ENCODE assay signal across 17 mouse cellular contexts in the genomic region with DNA sequence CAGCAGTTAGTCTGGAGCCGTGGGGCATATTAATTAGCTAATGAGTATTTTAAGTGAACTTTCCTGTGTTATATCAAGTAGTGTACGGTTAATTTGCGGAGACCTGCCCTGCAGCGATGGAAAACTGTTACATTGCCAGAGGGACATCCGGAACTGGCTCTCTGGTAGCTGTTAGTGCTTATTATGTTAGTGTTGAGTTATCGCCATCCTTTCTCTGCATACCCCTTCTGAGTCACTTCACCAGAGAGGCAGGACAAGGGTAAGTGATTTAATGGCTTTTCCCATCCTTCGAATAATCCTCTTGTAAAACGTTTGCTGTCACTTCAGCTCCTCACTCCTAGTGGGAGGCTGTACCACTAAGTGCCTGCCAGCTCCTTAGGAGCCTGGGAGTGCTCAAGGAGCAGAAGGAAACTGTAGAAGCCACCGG. TPM values are rescaled to one million over a fixed set of nuclear protein-coding genes. Genes with fewer than 3 reads are reported as not detected.
DNase-seq lines count a peak whose midpoint lies in the region; ATAC-seq lines count a peak whose summit lies in the region.
"Had no signal": no experiment of that assay in that cellular context is flagged by ENCODE, and none has a peak within 500 bp of the region (broad histone marks: within the 10 kb centered on the region; RNA-seq: fewer than 3 reads in every experiment).

No protein-coding gene starts in this region.

- H3K27me3 ChIP-seq in midbrain, embryonic 13.5 days = no peaks in the 10 kb centered on the region
- H3K27me3 ChIP-seq in midbrain, embryonic 16.5 days (ENCODE audit: control insufficient read depth, insufficient read depth, low read depth, low read length) = no peaks in the 10 kb centered on the region
- H3K27me3 ChIP-seq in hindbrain, embryonic 10.5 days (ENCODE audit: insufficient read depth, poor library complexity, severe bottlenecking) = no peaks in the 10 kb centered on the region
- no peaks in the 10 kb centered on the region for H3K27me3 ChIP-seq in neural tube, embryonic 14.5 days (ENCODE audit: control insufficient read depth, insufficient read depth, low read length)
- H3K27me3 ChIP-seq: embryonic facial prominence, embryonic 13.5 days; lung, embryonic 15.5 days; midbrain, embryonic 12.5 days; stomach, embryonic 15.5 days had no signal

- ATAC-seq in midbrain, embryonic 13.5 days = peak; percentile 55; the same call in 1 of the 2 replicates
- no peak for ATAC-seq in midbrain, embryonic 16.5 days
- ATAC-seq in neural tube, embryonic 14.5 days (ENCODE audit: low read depth) = peak; percentile 56; the same call in 1 of the 2 replicates

- H3K9ac ChIP-seq in midbrain, embryonic 13.5 days (replicated peaks) = no peak overlapping the region
- no peak overlapping the region for H3K9ac ChIP-seq in midbrain, embryonic 16.5 days (ENCODE audit: low read depth, low read length)
- no peak overlapping the region for H3K9ac ChIP-seq in neural tube, embryonic 14.5 days (replicated peaks; ENCODE audit: low read depth, low read length)
- H3K9ac ChIP-seq: embryonic facial prominence, embryonic 13.5 days; lung, embryonic 15.5 days; midbrain, embryonic 12.5 days; stomach, embryonic 15.5 days had no signal

- WGBS in midbrain, embryonic 13.5 days = 53% methylated on average over 9 of the region's 9 CpGs
- WGBS in midbrain, embryonic 16.5 days = 48% methylated on average over 9 of the region's 9 CpGs
- 68% methylated on average over 9 of the region's 9 CpGs for WGBS in hindbrain, embryonic 10.5 days
- 23% methylated on average over 9 of the region's 9 CpGs for WGBS in neural tube, embryonic 14.5 days

- no peak overlapping the region for H3K27ac ChIP-seq in midbrain, embryonic 13.5 days
- H3K27ac ChIP-seq in midbrain, embryonic 16.5 days (ENCODE audit: low read length) = no peak overlapping the region
- peak overlapping the region; percentile 12; the same call in 1 of the 2 replicates for H3K27ac ChIP-seq in hindbrain, embryonic 10.5 days
- peak overlapping the region; percentile 44 for H3K27ac ChIP-seq in neural tube, embryonic 14.5 days (ENCODE audit: low read depth, low read length)
- H3K27ac ChIP-seq: embryonic facial prominence, embryonic 13.5 days; lung, embryonic 15.5 days; midbrain, embryonic 12.5 days; stomach, embryonic 15.5 days had no signal

- H3K36me3 ChIP-seq in midbrain, embryonic 13.5 days = no peaks in the 10 kb centered on the region
- H3K36me3 ChIP-seq in midbrain, embryonic 16.5 days (ENCODE audit: control insufficient read depth, insufficient read depth, low read length) = no peaks in the 10 kb centered on the region
- H3K36me3 ChIP-seq in hindbrain, embryonic 10.5 days = no peaks in the 10 kb centered on the region
- no peaks in the 10 kb centered on the region for H3K36me3 ChIP-seq in neural tube, embryonic 14.5 days (ENCODE audit: control insufficient read depth, insufficient read depth, low read length)
- H3K36me3 ChIP-seq: embryonic facial prominence, embryonic 13.5 days; G1E; lung, embryonic 15.5 days; midbrain, embryonic 12.5 days; stomach, embryonic 15.5 days had no signal

- no peak overlapping the region for H3K4me2 ChIP-seq in midbrain, embryonic 13.5 days (replicated peaks)
- no peak overlapping the region for H3K4me2 ChIP-seq in midbrain, embryonic 16.5 days (ENCODE audit: low read length)
- H3K4me2 ChIP-seq in neural tube, embryonic 14.5 days (ENCODE audit: low read depth, low read length) = no peak overlapping the region
- H3K4me2 ChIP-seq: embryonic facial prominence, embryonic 13.5 days; lung, embryonic 15.5 days; midbrain, embryonic 12.5 days; stomach, embryonic 15.5 days had no signal

- no peak overlapping the region for H3K4me3 ChIP-seq in midbrain, embryonic 13.5 days (replicated peaks)
- H3K4me3 ChIP-seq in midbrain, embryonic 16.5 days (ENCODE audit: low read depth, low read length) = no peak overlapping the region
- no peak overlapping the region for H3K4me3 ChIP-seq in hindbrain, embryonic 10.5 days
- no peak overlapping the region for H3K4me3 ChIP-seq in neural tube, embryonic 14.5 days (ENCODE audit: low read depth, low read length)
- H3K4me3 ChIP-seq: embryonic facial prominence, embryonic 13.5 days; lung, embryonic 15.5 days; midbrain, embryonic 12.5 days; stomach, embryonic 15.5 days had no signal

- intact Hi-C loops in heart, postnatal 10 days (cut with DNase I) = loop anchor here (5.0 kb wide), 1 partner anchor 321 kb away; the partner anchor contains the start of gene Nup107

- peaks cover 16% of the 10 kb centered on the region for H3K4me1 ChIP-seq in midbrain, embryonic 13.5 days (replicated peaks)
- 0 out of 2 replicates have a peak, but pooled peaks cover 2% of the 10 kb centered on the region for H3K4me1 ChIP-seq in midbrain, embryonic 16.5 days (ENCODE audit: control insufficient read depth, insufficient read depth, low read length)
- peaks cover 33% of the 10 kb centered on the region for H3K4me1 ChIP-seq in hindbrain, embryonic 10.5 days (replicated peaks)
- peaks cover 10% of the 10 kb centered on the region; the same call in 1 of the 2 replicates for H3K4me1 ChIP-seq in neural tube, embryonic 14.5 days (ENCODE audit: control insufficient read depth, insufficient read depth, low read length)
- H3K4me1 ChIP-seq: embryonic facial prominence, embryonic 13.5 days had no signal

- no peaks in the 10 kb centered on the region for H3K9me3 ChIP-seq in midbrain, embryonic 13.5 days
- H3K9me3 ChIP-seq in midbrain, embryonic 16.5 days (replicated peaks; ENCODE audit: control insufficient read depth, low read length, poor library complexity, severe bottlenecking) = no peaks in the 10 kb centered on the region
- H3K9me3 ChIP-seq in hindbrain, embryonic 10.5 days = no peaks in the 10 kb centered on the region
- no peaks in the 10 kb centered on the region for H3K9me3 ChIP-seq in neural tube, embryonic 14.5 days (ENCODE audit: control insufficient read depth, low read length)
- H3K9me3 ChIP-seq: embryonic facial prominence, embryonic 13.5 days; lung, embryonic 15.5 days; midbrain, embryonic 12.5 days; stomach, embryonic 15.5 days had no signal

- DNase-seq in cerebellum, adult 11-12 months = peak; percentile 16
- DNase-seq in cerebellum, postnatal 4 days (ENCODE audit: low spot score in 2 of 2) = no peak
- no peak for DNase-seq in hindbrain, embryonic 10.5 days (ENCODE audit: low spot score)
- no peak for DNase-seq in kidney, adult 11 months
- no peak for DNase-seq in heart, postnatal 10 days
- DNase-seq: heart, postnatal 36 days; kidney, adult 9 months; liver; thymus, postnatal 36 days had no signal

RNA-seq across cellular contexts. Expression of gene Mdm1, which starts 28.3 kb away (rescaled TPM):
- polyA plus RNA-seq in midbrain, embryonic 13.5 days (2015; fragmentation: Nextera tagmentation; extraction: Ambion mirVana) = 41.2 and 46.1 TPM in 2 replicates
- 30.6 and 31.7 TPM in 2 replicates for polyA plus RNA-seq in midbrain, embryonic 16.5 days (2015; fragmentation: Nextera tagmentation; extraction: Ambion mirVana)
- polyA plus RNA-seq in hindbrain, embryonic 10.5 days (2016; fragmentation: Nextera tagmentation; extraction: Ambion mirVana) = 52.1 and 53.5 TPM in 2 replicates
- polyA plus RNA-seq in neural tube, embryonic 14.5 days (2014; fragmentation: Nextera tagmentation; extraction: Ambion mirVana) = 31.3 and 34.1 TPM in 2 replicates
- 1 to 10 TPM; 5.6 to 6.6 TPM for total RNA-seq in heart, postnatal 10 days (2021)

Comparison
In these comparisons a context has a peak if more than half of its experiments do, and no peak if none do; other contexts are left out.
1. H3K27ac ChIP-seq: peak in hindbrain, embryonic 10.5 days (single experiment) and neural tube, embryonic 14.5 days (single experiment); none in midbrain, embryonic 13.5 days (single experiment) and midbrain, embryonic 16.5 days (single experiment).